Mouse (Mus musculus) ovary, adult 18-20 months (tissue): ENCODE measurements around the gene Rasal1.

Source experiments
- DNase-seq: peaks from one replicate; pipeline ENCODE4 v3.0.0; 2022; ENCODE audit warnings: low spot score, mixed read lengths

The Rasal1 gene

DNA sequence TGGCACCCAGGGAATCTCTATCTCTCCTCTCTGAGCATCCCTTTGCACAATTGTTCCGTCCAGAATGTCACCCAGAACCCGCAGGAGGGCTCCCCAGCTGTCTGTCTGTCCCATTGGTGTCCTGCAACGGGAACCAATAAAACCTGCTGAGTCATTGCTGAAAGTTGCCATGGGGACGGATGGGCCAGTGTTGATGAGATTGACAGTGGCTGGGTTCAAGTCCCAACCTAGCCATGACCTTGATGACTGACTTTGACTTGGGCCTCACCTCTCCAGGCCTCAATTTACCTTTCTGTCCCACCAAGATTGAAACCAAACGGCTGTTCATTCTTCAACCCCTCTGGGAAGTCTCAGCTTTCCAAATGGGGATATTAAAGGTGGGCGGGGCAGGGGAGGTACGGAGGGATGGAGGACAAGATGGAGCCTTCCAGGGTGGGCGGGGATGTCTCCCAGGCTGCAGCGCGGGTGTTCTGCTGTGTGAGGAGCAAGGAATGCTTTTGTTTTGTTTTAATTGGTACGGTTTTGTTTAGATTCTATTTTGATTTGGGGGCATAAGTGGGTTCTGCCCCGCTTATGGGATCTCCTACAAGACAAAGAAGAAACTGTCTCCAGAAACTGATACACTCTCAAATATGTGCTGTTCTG is 77.3 kb downstream of the Rasal1 start:
- DNase-seq, result no peak
